Mouse (Mus musculus) limb, embryonic 10.5 days (tissue): Measurements from ENCODE around the gene Dnah8. TPM values are rescaled to one million over a fixed set of nuclear protein-coding genes. Genes with fewer than 3 reads are reported as not detected.
"Not testable (repeated sequence)": the region's sequence is repeated elsewhere in the genome, so short reads cannot be mapped to it uniquely, and the experiment has no call there.

Source experiments
- DNase-seq: peaks from one replicate; pipeline ENCODE4 v3.0.0-alpha.2; 2017; ENCODE audit warnings: low spot score
- H3K27ac ChIP-seq: fragments of 300-500 bp; sonication (generic); 2 replicates; pipeline ENCODE4 v1.5.1; 2016; ENCODE audit warnings: mild to moderate bottlenecking
- H3K27me3 ChIP-seq: fragments of 300-500 bp; sonication (generic); 2 replicates; pipeline ENCODE4 v1.6.1; 2016; ENCODE audit warnings: low read depth, mild to moderate bottlenecking; ENCODE audit not compliant: poor library complexity, severe bottlenecking
- H3K36me3 ChIP-seq: fragments of 300-500 bp; sonication (generic); 2 replicates; pipeline ENCODE4 v1.6.1; 2016; ENCODE audit warnings: mild to moderate bottlenecking, moderate library complexity
- H3K4me1 ChIP-seq: fragments of 300-500 bp; sonication (generic); 2 replicates; pipeline ENCODE4 v1.6.1; 2016
- H3K4me3 ChIP-seq: fragments of 300-500 bp; sonication (generic); 2 replicates; pipeline ENCODE4 v1.5.1; 2016; ENCODE audit warnings: mild to moderate bottlenecking, moderate library complexity
- H3K9me3 ChIP-seq: fragments of 300-500 bp; sonication (generic); replicated peaks from 2 replicates; pipeline ENCODE4 v1.6.1; 2016; ENCODE audit warnings: mild to moderate bottlenecking
- WGBS: fragments of 180-500 bp; shearing (Covaris S2); methylation state at CpG from one replicate; pipeline ENCODE4 v1.1.7; 2016; 5-methylcytosine and 5-hydroxymethylcytosine counted together
- polyA plus RNA-seq: library from polyadenylated mRNA; unstranded; fragments of >200 nt; fragmentation: Nextera tagmentation; extraction: Ambion mirVana; gene quantifications from 2 replicates; pipeline ENCODE4 v1.2.1, GENCODE M21; 2016

The Dnah8 gene
- polyA plus RNA-seq, 1 experiment from 2014 or later, result 0.51 TPM

DNA sequence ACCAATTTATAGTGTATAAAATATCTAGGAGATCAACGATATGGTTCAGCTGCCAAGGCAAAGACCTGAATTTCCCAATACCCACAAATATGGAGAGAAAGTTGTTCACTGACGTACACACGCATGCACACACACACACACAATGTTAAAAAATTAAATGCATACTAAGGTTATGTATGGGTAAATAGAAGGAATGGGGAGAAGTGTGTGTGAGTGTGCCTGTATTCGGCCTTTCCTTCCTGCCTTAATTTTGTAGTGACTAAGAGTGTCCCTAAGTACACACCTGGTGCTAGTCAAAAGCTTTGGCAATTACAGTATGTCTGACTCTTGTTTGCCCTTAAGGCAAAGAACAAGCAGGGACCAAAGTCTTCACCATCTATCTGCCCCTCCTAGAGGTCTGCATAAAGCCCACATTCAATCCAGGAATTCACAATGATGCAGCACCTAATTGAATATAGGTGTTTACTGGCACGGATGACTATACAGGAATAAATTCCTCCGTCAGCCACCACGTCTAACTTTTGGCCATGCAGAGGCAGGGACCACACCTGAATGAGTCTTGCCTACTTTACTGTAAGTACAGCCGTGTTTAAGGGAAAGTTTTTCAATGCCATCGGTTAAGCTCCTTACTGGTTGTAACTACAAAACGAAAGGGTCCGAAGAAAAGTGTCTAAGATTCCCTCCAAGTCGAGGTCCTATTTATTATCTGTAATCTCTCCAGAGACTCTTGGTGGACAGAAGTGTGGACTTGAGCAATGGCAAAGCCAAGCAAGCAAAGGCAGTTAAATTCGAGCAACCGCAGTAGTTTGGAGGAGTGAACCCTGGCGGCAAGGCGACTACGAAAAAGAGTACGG is 12.7 kb upstream of the Dnah8 start:
- H3K4me3 ChIP-seq, result peak overlapping the region; percentile 71
- no peaks in the 10 kb centered on the region for H3K9me3 ChIP-seq
- H3K36me3 ChIP-seq, result peaks cover 15% of the 10 kb centered on the region
- WGBS, result 28% methylated on average over 18 of the region's 18 CpGs
- no peak for DNase-seq
- peak overlapping the region; percentile 92 for H3K27ac ChIP-seq
- H3K4me1 ChIP-seq, result peaks cover 24% of the 10 kb centered on the region
- no peaks in the 10 kb centered on the region for H3K27me3 ChIP-seq

DNA sequence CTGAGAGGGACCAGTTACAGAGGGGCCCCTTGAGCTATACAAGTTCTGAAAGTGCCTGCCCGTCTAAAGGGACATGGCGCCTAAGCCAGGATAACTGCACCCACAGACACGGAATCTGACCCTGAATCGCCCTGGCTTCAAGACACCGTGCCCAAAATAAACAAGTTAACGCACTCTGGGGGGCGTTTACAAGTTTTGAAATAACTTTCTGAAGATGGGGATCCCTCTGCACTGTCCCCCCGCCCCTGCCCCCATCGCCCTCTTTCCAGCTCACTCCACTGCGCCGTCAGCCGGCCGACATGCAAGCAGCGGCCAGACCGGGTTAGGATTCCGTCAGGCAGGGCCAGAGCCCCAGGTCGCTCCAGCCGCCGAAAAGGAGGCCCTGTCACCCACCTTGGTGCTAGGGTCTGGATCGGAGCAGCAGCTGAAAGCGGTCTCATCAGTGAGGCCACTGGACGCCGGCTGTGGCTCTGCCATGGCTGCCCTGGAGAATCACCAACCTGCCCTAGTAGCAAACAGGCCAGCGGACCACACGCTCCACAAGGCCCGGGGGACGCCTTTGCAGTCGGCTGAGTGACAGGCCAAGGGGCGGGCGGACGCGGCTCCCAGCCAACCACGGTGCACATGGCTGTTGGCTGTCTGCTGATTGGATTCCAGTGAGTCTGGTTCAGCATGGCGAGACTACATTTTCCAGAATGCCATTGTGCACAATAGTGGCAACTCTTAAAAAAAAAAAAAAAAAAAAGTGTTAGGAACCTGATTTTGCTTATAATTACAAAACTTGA is 11.9 kb upstream of the Dnah8 start:
- Histone ChIP-seq H3K27me3 (no peaks in the 10 kb centered on the region), H3K9me3 (no peaks in the 10 kb centered on the region), H3K27ac (peak overlapping the region; percentile 92), H3K4me1 (peaks cover 23% of the 10 kb centered on the region), H3K4me3 (peak overlapping the region; percentile 71), H3K36me3 (peaks cover 13% of the 10 kb centered on the region)
- WGBS, result under 1% methylated on average over 34 of the region's 34 CpGs
- DNase-seq, result peak; percentile 97

DNA sequence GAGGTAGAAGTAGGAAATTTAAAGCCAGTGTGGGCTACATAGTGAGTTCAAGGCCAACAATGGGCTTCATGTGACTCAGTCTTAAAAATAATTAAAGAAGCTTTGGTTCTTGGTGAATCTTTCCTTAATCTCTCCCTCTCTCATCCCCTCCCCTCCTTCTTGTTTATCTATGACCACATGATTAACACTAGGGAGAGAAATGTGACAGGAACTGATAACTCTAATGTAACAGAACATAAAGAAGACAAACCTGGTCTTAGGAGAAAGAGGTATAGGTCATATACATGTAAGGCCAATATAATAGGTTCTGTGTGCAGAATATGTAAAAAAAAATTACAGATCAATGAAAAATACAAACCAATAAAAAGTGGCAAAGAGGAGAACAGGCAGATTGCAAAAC is 10.8 kb upstream of the Dnah8 start:
- H3K27me3 ChIP-seq, result no peaks in the 10 kb centered on the region
- DNase-seq, result no peak
- H3K36me3 ChIP-seq, result peaks cover 10% of the 10 kb centered on the region
- peaks cover 15% of the 10 kb centered on the region for H3K4me1 ChIP-seq
- H3K4me3 ChIP-seq, result no peak overlapping the region
- no peaks in the 10 kb centered on the region for H3K9me3 ChIP-seq
- H3K27ac ChIP-seq, result no peak overlapping the region

DNA sequence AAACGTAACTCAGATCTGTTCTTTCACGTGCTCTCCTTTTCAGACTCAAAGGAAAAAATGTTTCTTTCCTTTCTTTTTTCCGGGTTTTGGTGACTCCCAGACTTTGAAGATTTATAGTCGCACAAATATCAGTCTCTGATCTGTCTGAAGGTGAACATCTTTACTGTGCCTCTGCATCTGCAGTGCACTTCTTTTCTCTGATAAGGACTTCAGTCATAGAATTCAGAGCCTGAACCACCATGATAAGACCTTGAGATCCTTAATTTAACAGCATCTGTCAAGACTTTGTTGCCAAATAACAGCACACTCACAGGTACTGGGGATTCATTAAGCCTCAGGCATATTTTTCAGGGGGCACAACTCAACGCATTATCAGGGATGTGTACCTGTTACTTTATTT is 8.0 kb upstream of the Dnah8 start:
- Histone ChIP-seq H3K9me3 (no peaks in the 10 kb centered on the region), H3K27ac (no peak overlapping the region), H3K4me1 (peaks cover 7% of the 10 kb centered on the region), H3K4me3 (no peak overlapping the region), H3K27me3 (no peaks in the 10 kb centered on the region), H3K36me3 (no peaks in the 10 kb centered on the region)
- DNase-seq, result no peak
- WGBS, result 90% methylated on average over 5 of the region's 5 CpGs

DNA sequence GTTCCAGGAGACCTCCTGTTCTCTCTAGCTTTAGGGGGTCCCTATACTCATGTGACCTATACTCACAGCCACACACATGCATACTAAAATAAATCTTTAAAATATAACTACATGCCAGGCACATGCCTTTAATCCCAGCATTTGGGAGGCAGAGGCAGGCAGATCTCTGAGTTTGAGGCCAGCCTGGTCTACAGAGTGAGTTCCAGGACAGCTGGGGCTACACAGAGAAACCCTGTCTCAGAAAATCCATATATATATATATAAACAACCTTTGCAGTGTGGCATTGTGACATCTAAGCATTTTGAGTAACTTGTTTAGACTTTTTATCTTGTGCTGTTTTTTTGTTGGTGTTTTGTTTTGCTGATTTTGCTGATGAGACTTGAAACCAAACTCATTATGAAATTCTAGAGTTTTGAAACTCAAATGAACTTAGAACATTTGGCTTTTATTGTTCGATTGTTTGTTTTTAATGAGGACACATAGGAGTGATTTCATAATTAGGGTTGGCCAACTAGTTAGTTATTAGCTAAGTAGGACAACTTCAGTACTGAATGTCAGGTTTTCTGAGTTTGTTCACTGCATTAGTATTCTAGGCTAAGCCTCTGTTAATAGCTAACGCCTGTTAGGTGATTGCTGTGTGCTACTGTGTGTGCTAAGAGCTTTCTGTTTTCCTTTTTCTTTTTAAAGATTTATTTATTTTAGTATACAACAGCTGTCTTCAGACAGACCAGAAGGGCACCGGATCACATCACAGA is 5.8 kb upstream of the Dnah8 start:
- no peaks in the 10 kb centered on the region for H3K27me3 ChIP-seq

DNA sequence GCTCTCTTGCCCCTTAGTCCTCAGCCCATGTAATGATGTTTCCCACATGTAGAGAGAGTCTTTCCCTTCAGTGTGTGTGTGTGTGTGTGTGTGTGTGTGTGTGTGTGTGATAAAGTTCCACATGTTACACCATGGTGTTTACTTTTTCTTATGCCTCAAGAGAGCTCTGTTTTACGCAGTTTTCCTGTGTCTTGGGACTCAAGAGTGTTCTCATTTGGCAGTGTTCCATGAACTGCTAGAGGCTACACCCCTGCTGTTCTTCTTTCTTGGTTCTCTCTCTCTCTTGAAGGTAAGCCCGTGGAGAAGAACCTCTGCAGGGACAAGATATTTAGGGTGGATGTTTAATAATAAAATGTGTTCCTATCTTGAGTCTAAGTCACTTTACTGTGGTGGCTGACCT is 5.0 kb upstream of the Dnah8 start:
- no peak overlapping the region for H3K4me3 ChIP-seq

More for the DNA sequence above, 5.8 kb upstream of the Dnah8 start:
- Histone ChIP-seq H3K27ac (no peak overlapping the region), H3K36me3 (no peaks in the 10 kb centered on the region), H3K4me3 (no peak overlapping the region), H3K9me3 (no peaks in the 10 kb centered on the region), H3K4me1 (no peaks in the 10 kb centered on the region)
- 89% methylated on average over 3 of the region's 3 CpGs for WGBS
- DNase-seq, result no peak

DNA sequence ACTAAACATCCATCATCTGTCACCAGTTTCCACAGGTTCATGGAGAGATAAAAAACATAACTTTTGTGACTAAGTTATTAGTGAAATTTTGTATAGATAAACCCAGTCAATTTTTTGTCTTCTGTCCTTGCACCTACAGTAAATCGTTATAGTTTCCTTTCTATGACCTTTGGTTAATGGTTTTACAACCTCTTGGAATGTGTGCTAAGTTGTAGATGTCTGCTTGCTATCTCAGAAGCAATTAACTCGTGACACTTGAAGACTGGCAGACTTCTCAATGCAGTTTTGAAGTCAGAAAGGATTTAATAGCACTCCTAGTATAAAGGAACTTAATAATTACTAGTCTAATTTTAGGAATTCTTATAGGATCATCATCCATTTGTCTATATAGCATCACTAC is 3.6 kb upstream of the Dnah8 start:
- H3K27me3 ChIP-seq, result no peaks in the 10 kb centered on the region
- H3K4me1 ChIP-seq, result no peaks in the 10 kb centered on the region
- H3K9me3 ChIP-seq, result no peaks in the 10 kb centered on the region
- H3K27ac ChIP-seq, result no peak overlapping the region
- WGBS, result 33% methylated on average over 2 of the region's 2 CpGs
- DNase-seq, result no peak
- H3K4me3 ChIP-seq, result no peak overlapping the region
- no peaks in the 10 kb centered on the region for H3K36me3 ChIP-seq

More for the DNA sequence above, 5.0 kb upstream of the Dnah8 start:
- Histone ChIP-seq H3K36me3 (no peaks in the 10 kb centered on the region), H3K27me3 (no peaks in the 10 kb centered on the region), H3K4me1 (no peaks in the 10 kb centered on the region), H3K27ac (no peak overlapping the region), H3K9me3 (no peaks in the 10 kb centered on the region)
- WGBS, result 61% methylated on average over 2 of the region's 2 CpGs
- no peak for DNase-seq

DNA sequence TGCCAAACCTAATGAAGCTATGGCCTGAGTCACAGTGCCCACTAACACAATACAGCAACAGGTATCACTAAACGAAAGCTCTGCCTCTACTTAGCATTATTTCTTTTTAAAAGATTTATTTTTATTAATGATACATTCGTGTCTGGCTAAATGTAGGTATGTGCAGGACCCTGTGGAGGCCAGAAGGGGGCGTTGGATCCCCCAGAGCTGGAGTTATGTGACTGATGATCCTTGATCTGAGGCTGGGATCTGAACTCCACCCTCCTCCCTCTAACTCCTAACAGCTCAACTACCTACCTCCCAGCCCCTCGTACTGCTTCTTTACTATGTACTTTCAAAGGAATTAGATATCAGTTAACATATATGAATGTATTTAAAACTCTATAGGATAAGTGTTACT is 2.7 kb upstream of the Dnah8 start:
- no peak for DNase-seq
- H3K27ac ChIP-seq, result no peak overlapping the region
- H3K4me1 ChIP-seq, result no peaks in the 10 kb centered on the region
- 70% methylated on average over 4 of the region's 4 CpGs for WGBS
- H3K9me3 ChIP-seq, result no peaks in the 10 kb centered on the region
- H3K4me3 ChIP-seq, result no peak overlapping the region
- no peaks in the 10 kb centered on the region for H3K27me3 ChIP-seq
- no peaks in the 10 kb centered on the region for H3K36me3 ChIP-seq

DNA sequence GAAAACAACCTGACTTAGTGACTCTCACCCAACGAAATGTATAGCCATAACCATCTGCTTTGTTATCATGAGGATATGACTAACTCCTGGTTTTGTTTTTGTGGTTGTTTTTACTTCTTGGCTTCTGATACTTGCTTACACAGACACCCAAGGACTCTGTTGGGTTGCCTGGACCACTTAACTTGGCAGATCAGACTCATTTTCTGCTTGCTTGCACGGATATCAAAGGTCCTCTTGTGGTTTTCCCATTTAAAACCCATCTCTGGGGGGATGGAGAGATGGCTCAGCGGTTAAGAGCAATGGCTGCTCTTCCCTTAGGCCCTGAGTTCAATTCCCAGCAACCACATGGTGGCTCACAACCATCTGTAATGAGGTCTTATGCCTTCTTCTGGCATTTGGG is 954 bp upstream of the Dnah8 start:
- Histone ChIP-seq H3K36me3 (no peaks in the 10 kb centered on the region), H3K4me3 (no peak overlapping the region), H3K27ac (no peak overlapping the region), H3K27me3 (no peaks in the 10 kb centered on the region), H3K9me3 (no peaks in the 10 kb centered on the region), H3K4me1 (no peaks in the 10 kb centered on the region)
- DNase-seq, result no peak
- 88% methylated on average over 3 of the region's 3 CpGs for WGBS

DNA sequence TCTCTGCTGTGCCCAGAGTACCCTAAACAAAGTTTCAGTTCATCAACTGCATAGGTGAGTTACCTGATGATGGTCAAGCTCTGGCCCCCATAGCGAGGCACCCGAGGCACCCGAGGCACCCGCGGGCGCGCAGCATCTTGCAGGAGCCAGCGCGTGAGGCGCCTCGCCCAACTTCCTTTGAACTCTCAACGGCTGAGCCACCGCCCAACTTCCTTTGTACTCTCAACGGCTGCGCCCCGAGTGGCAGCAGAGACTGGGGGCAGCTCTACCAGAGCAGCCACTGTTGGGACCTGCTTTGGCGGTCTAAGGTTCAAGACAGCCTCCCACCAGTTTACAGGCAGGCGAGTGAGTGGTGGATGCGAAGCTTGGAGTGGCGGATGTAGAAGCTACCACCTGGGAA is 2.6 kb downstream of the Dnah8 start, which contains the start of gene Glo1:
Glo1 (minus strand) TSS at position 153 of the 400 bp plus-strand sequence.
- not testable (repeated sequence) for DNase-seq

DNA sequence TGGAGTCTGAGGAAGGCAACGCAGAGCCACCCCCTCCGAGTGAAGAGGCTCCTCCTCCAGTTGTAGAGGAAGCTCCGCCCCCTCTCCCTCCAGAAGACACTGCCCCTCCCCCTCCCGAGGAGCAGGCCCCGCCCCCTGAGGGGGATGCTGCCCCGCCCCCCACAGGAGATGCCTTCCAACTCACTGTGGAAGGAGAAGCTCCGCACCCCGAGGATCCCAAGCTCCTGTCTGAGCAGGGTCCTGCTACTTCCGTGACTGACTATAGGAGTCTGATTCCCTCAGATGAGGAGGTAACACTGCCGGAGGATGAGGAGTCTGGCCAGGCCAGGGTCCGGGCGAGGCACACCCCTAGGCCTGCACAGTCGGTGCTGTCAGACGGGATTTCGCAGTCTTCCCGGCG is 11.2 kb downstream of the Dnah8 start:
- H3K4me1 ChIP-seq, result peaks cover 5% of the 10 kb centered on the region
- no peaks in the 10 kb centered on the region for H3K27me3 ChIP-seq
- H3K27ac ChIP-seq, result no peak overlapping the region
- peak overlapping the region; percentile 33 for H3K4me3 ChIP-seq
- no peaks in the 10 kb centered on the region for H3K36me3 ChIP-seq
- 25% methylated on average over 17 of the region's 17 CpGs for WGBS
- no peaks in the 10 kb centered on the region for H3K9me3 ChIP-seq
- peak; percentile 55 for DNase-seq

More for the DNA sequence above, 2.6 kb downstream of the Dnah8 start, which contains the start of gene Glo1:
- H3K36me3 ChIP-seq, H3K4me3 ChIP-seq, H3K9me3 ChIP-seq, H3K27ac ChIP-seq, H3K4me1 ChIP-seq, H3K27me3 ChIP-seq: not testable (repeated sequence)
- no CpG with 5 or more reads among the region's 20 CpGs for WGBS

DNA sequence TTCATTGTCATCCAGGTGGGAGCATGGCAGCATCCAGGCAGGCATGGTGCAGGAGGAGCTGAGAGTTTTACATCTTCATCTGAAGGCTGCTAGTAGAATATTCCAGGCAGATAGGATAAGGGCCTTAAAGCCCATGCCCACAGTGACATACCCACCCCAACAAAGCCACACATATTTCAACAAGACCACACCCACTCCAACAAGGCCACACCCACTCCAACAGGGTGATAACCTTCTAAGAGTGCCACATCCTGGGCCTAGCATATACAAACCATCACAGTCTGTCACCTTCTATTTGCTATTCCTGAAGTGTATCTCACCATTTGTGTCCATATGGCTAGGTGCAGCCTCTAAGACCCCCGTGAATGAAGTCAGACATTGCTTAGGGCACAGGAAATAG is 13.6 kb downstream of the Dnah8 start:
- Histone ChIP-seq H3K27me3 (no peaks in the 10 kb centered on the region), H3K27ac (no peak overlapping the region), H3K9me3 (no peaks in the 10 kb centered on the region), H3K4me1 (peaks cover 5% of the 10 kb centered on the region), H3K36me3 (no peaks in the 10 kb centered on the region), H3K4me3 (no peak overlapping the region)
- 58% methylated on average over 1 of the region's 1 CpGs for WGBS
- DNase-seq, result no peak

DNA sequence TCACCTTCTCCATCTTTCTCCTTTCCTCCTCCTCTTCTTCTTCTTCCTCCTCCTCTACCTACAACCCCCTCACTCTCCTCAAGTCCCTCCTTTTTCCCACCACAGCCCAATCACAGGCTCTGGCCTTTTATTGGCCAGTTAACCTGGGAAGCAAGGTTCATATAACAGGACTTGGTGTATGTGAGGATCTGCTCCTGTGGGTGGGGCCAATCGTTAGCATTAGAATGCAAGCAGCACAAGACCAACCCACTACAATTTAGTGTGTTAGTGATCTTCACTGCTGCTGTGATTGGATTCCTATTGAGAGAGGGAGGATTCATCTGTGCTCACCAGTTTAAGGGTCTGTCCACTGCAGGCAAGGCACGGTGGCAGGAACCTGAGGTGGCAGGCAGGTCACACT is 14.8 kb downstream of the Dnah8 start:
- DNase-seq, result no peak
- 46% methylated on average over 2 of the region's 2 CpGs for WGBS
- Histone ChIP-seq H3K27ac (no peak overlapping the region), H3K9me3 (no peaks in the 10 kb centered on the region), H3K27me3 (no peaks in the 10 kb centered on the region), H3K4me3 (no peak overlapping the region), H3K4me1 (peaks cover 5% of the 10 kb centered on the region), H3K36me3 (no peaks in the 10 kb centered on the region)
